Comparison of ENCODE assay signal across 22 mouse cellular contexts in the genomic region with DNA sequence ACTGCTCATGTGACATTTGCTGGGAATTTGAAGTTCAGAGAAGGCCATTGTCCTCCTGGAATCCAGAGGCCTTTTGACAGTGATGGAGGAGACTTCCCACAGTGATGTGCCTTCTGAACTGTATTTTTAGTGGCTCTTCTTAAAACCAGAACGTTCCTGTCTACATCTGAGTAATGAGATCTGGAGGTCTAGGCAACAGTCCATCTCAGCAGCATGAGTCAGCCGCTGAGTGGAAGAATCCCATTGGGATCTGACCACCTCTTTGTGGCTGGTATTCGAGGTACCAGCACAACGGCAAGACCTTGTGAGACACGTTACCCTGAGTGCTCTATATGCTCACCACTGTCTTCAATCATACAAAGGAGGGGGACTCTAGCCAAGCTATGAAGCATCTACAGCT.
"Had no signal": no experiment of that assay in that cellular context is flagged by ENCODE, and none has a peak within 500 bp of the region (broad histone marks: within the 10 kb centered on the region; RNA-seq: fewer than 3 reads in every experiment).

No protein-coding gene starts in this region.

- H3K9ac ChIP-seq: kidney, embryonic 15.5 days; limb, embryonic 12.5 days; limb, embryonic 15.5 days; liver, embryonic 14.5 days; liver, postnatal 0 days; lung, embryonic 14.5 days; midbrain, embryonic 13.5 days; neural tube, embryonic 13.5 days had no signal

- H3K9me3 ChIP-seq: kidney, embryonic 15.5 days; limb, embryonic 12.5 days; limb, embryonic 15.5 days; megakaryocyte, embryonic 14.5 days; midbrain, embryonic 10.5 days; midbrain, embryonic 13.5 days; neural tube, embryonic 13.5 days had no signal

- H3K27ac ChIP-seq: kidney, embryonic 15.5 days; limb, embryonic 12.5 days; limb, embryonic 15.5 days; liver, embryonic 14.5 days; midbrain, embryonic 10.5 days; midbrain, embryonic 13.5 days; neural tube, embryonic 13.5 days had no signal

- H3K4me3 ChIP-seq: kidney, embryonic 15.5 days; limb, embryonic 12.5 days; limb, embryonic 15.5 days; megakaryocyte, embryonic 14.5 days; midbrain, embryonic 10.5 days; midbrain, embryonic 13.5 days; myocyte; neural tube, embryonic 13.5 days had no signal

- ATAC-seq: liver, postnatal 0 days; lung, postnatal 0 days; midbrain, embryonic 13.5 days; midbrain, embryonic 16.5 days had no signal

- H3K4me1 ChIP-seq: kidney, embryonic 15.5 days; limb, embryonic 12.5 days; limb, embryonic 15.5 days; megakaryocyte, embryonic 14.5 days; midbrain, embryonic 13.5 days had no signal

- DNase-seq: kidney, adult 8-10 months; kidney, postnatal 10 days; kidney, postnatal 4 days; left cerebral cortex, postnatal 4 days; liver, postnatal 0 days; lung, embryonic 14.5 days; lung, postnatal 36 days; retina, postnatal 1 day; thymus, adult 18-20 months; thymus, postnatal 36 days had no signal

- H3K27me3 ChIP-seq: kidney, embryonic 15.5 days; limb, embryonic 12.5 days; limb, embryonic 15.5 days; midbrain, embryonic 13.5 days; neural tube, embryonic 13.5 days had no signal

- H3K36me3 ChIP-seq: kidney, embryonic 15.5 days; limb, embryonic 12.5 days; limb, embryonic 15.5 days; midbrain, embryonic 10.5 days; midbrain, embryonic 13.5 days; neural tube, embryonic 13.5 days had no signal

- H3K4me2 ChIP-seq: kidney, embryonic 15.5 days; limb, embryonic 12.5 days; limb, embryonic 15.5 days; liver, embryonic 11.5 days; lung, embryonic 14.5 days; midbrain, embryonic 13.5 days; neural tube, embryonic 13.5 days had no signal
